Mouse (Mus musculus) heart, postnatal 0 days (tissue): ENCODE measurements around the gene Bzw2. TPM values are rescaled to one million over a fixed set of nuclear protein-coding genes. Genes with fewer than 3 reads are reported as not detected.
A peak's percentile ranks its signal among the peaks of the same experiment; 100 is the strongest.

ENCODE experiments used
- ATAC-seq: fragments of 200-750 bp; cut with Nextera tagmentation; 2 replicates; pipeline ENCODE4 v1.8.0; 2017; ENCODE audit warnings: low read depth, moderate number of reproducible peaks, moderate library complexity; ENCODE audit not compliant: insufficient read depth
- DNase-seq: peaks from one replicate; pipeline ENCODE4 v3.0.0-alpha.2; 2016; ENCODE audit warnings: low spot score
- H3K27ac ChIP-seq: fragments of 300-500 bp; sonication (generic); 2 replicates; pipeline ENCODE4 v1.5.1; 2014; ENCODE audit warnings: low read depth, mild to moderate bottlenecking
- H3K27me3 ChIP-seq: fragments of 300-500 bp; sonication (generic); 2 replicates; pipeline ENCODE4 v1.6.1; 2014; ENCODE audit warnings: low read length, mixed read lengths; ENCODE audit not compliant: control insufficient read depth, insufficient read depth
- H3K36me3 ChIP-seq: fragments of 300-500 bp; sonication (generic); replicated peaks from 2 replicates; pipeline ENCODE4 v1.6.1; 2014; ENCODE audit warnings: low read length, mixed read lengths; ENCODE audit not compliant: control insufficient read depth, insufficient read depth
- H3K4me1 ChIP-seq: fragments of 300-500 bp; sonication (generic); 2 replicates; pipeline ENCODE4 v1.6.1; 2014; ENCODE audit warnings: antibody characterized with exemption; ENCODE audit not compliant: control insufficient read depth, insufficient read depth
- H3K4me2 ChIP-seq: fragments of 300-500 bp; sonication (generic); 2 replicates; pipeline ENCODE4 v1.6.1; 2014; ENCODE audit warnings: low read depth, mild to moderate bottlenecking, low read length, moderate library complexity
- H3K4me3 ChIP-seq: fragments of 300-500 bp; sonication (generic); 2 replicates; pipeline ENCODE4 v1.5.1; 2014; ENCODE audit warnings: low read depth, low read length
- H3K9ac ChIP-seq: fragments of 300-500 bp; sonication (generic); replicated peaks from 2 replicates; pipeline ENCODE4 v1.6.1; 2014; ENCODE audit warnings: low read depth, low read length, mixed read lengths
- H3K9me3 ChIP-seq: fragments of 300-500 bp; sonication (generic); replicated peaks from 2 replicates; pipeline ENCODE4 v1.6.1; 2016; ENCODE audit warnings: low read length; ENCODE audit not compliant: control insufficient read depth
- CTCF ChIP-seq: IDR thresholded peaks from 2 replicates; pipeline ENCODE4 v1.5.1; 2016; ENCODE audit warnings: antibody characterized with exemption, control low read depth, low read depth
- EP300 ChIP-seq: IDR thresholded peaks from 2 replicates; pipeline ENCODE4 v1.6.1; 2016; ENCODE audit warnings: antibody characterized with exemption, low read depth
- WGBS: fragments of 180-500 bp; shearing (Covaris S2); extraction: QIAGEN DNeasy Blood & Tissue Kit; methylation state at CpG from one replicate; pipeline ENCODE4 v1.1.7; 2014; 5-methylcytosine and 5-hydroxymethylcytosine counted together
- polyA plus RNA-seq: library from polyadenylated mRNA; unstranded; fragments of >200 nt; fragmentation: Nextera tagmentation; extraction: Ambion mirVana; gene quantifications from 2 replicates; pipeline ENCODE4 v1.2.1, GENCODE M21; 2015
- total RNA-seq: library from RNA; depleted of rRNA; stranded (reverse); fragments of >200 nt; gene quantifications from 2 replicates; pipeline ENCODE4 v1.2.3, GENCODE M21; 2014; ENCODE audit warnings: low replicate concordance

Gene Bzw2
- total and polyA plus RNA-seq, 2 experiments from 2014 or later, result 151 to 189 TPM

- WGBS, result 94% methylated on average over 3 of the region's 3 CpGs
- no peak overlapping the region for H3K27ac ChIP-seq
Observed at GRCm38 (mm10) chr12:36189610-36190009, 31.7 kb upstream of the Bzw2 start.

GRCm38 (mm10) chr12:36187081-36187480, 29.2 kb upstream of the Bzw2 start:
- DNase-seq (no peak), ATAC-seq (no peak)
- Histone ChIP-seq H3K27me3 (no peaks in the 10 kb centered on the region), H3K36me3 (peaks cover 83% of the 10 kb centered on the region), H3K9ac (no peak overlapping the region), H3K27ac (no peak overlapping the region), H3K4me2 (no peak overlapping the region), H3K4me3 (no peak overlapping the region), H3K4me1 (no peaks in the 10 kb centered on the region), H3K9me3 (no peaks in the 10 kb centered on the region)
- TF ChIP-seq CTCF (no peak), EP300 (no peak)
- 66% methylated on average over 6 of the region's 6 CpGs for WGBS

More at GRCm38 (mm10) chr12:36189610-36190009, 31.7 kb upstream of the Bzw2 start:
- peaks cover 75% of the 10 kb centered on the region for H3K36me3 ChIP-seq
- H3K4me2 ChIP-seq, result no peak overlapping the region
- no peak overlapping the region for H3K4me3 ChIP-seq
- no peaks in the 10 kb centered on the region for H3K4me1 ChIP-seq
- no peaks in the 10 kb centered on the region for H3K27me3 ChIP-seq
- no peak for DNase-seq
- no peaks in the 10 kb centered on the region for H3K9me3 ChIP-seq
- H3K9ac ChIP-seq, result no peak overlapping the region
- no peak for ATAC-seq
- TF ChIP-seq EP300 (no peak), CTCF (no peak)

GRCm38 (mm10) chr12:36182570-36182969, 24.7 kb upstream of the Bzw2 start:
- Histone ChIP-seq H3K9ac (no peak overlapping the region), H3K27ac (peak overlapping the region; percentile 68), H3K36me3 (peaks cover 58% of the 10 kb centered on the region), H3K27me3 (no peaks in the 10 kb centered on the region), H3K4me2 (no peak overlapping the region), H3K9me3 (no peaks in the 10 kb centered on the region), H3K4me3 (no peak overlapping the region), H3K4me1 (no peaks in the 10 kb centered on the region)
- peak; percentile 30 for DNase-seq
- ATAC-seq, result peak; percentile 81
- TF ChIP-seq CTCF (no peak), EP300 (no peak)
- 48% methylated on average over 6 of the region's 6 CpGs for WGBS

GRCm38 (mm10) chr12:36177227-36177626, 19.3 kb upstream of the Bzw2 start:
- Histone ChIP-seq H3K9ac (no peak overlapping the region), H3K36me3 (peaks cover 62% of the 10 kb centered on the region), H3K27ac (no peak overlapping the region), H3K27me3 (no peaks in the 10 kb centered on the region), H3K9me3 (no peaks in the 10 kb centered on the region), H3K4me2 (no peak overlapping the region), H3K4me3 (no peak overlapping the region), H3K4me1 (no peaks in the 10 kb centered on the region)
- no peak for TF ChIP-seq EP300
- no peak for TF ChIP-seq CTCF
- ATAC-seq, result no peak
- DNase-seq, result no peak
- 93% methylated on average over 5 of the region's 5 CpGs for WGBS

- no peak overlapping the region for H3K27ac ChIP-seq
- H3K4me2 ChIP-seq, result no peak overlapping the region
- no peak overlapping the region for H3K4me3 ChIP-seq
- TF ChIP-seq EP300 (no peak), CTCF (no peak)
- peaks cover 19% of the 10 kb centered on the region; the same call in 1 of the 2 replicates for H3K4me1 ChIP-seq
- H3K36me3 ChIP-seq, result peaks cover 21% of the 10 kb centered on the region
- no peak overlapping the region for H3K9ac ChIP-seq
- WGBS, result 87% methylated on average over 1 of the region's 1 CpGs
- ATAC-seq (no peak), DNase-seq (no peak)
- no peaks in the 10 kb centered on the region for H3K9me3 ChIP-seq
- H3K27me3 ChIP-seq, result no peaks in the 10 kb centered on the region
Observed at GRCm38 (mm10) chr12:36165299-36165698, 7.4 kb upstream of the Bzw2 start.

- WGBS, result 42% methylated on average over 7 of the region's 7 CpGs
- Histone ChIP-seq H3K27me3 (no peaks in the 10 kb centered on the region), H3K27ac (no peak overlapping the region), H3K9ac (no peak overlapping the region), H3K4me3 (no peak overlapping the region), H3K36me3 (0 out of 2 replicates have a peak, but pooled peaks cover 20% of the 10 kb centered on the region), H3K9me3 (no peaks in the 10 kb centered on the region), H3K4me1 (peaks cover 19% of the 10 kb centered on the region; the same call in 1 of the 2 replicates), H3K4me2 (no peak overlapping the region)
- no peak for DNase-seq
- TF ChIP-seq EP300 (no peak), CTCF (no peak)
- no peak for ATAC-seq
Observed at GRCm38 (mm10) chr12:36164126-36164791, 6.4 kb upstream of the Bzw2 start.
